In the genomic region with DNA sequence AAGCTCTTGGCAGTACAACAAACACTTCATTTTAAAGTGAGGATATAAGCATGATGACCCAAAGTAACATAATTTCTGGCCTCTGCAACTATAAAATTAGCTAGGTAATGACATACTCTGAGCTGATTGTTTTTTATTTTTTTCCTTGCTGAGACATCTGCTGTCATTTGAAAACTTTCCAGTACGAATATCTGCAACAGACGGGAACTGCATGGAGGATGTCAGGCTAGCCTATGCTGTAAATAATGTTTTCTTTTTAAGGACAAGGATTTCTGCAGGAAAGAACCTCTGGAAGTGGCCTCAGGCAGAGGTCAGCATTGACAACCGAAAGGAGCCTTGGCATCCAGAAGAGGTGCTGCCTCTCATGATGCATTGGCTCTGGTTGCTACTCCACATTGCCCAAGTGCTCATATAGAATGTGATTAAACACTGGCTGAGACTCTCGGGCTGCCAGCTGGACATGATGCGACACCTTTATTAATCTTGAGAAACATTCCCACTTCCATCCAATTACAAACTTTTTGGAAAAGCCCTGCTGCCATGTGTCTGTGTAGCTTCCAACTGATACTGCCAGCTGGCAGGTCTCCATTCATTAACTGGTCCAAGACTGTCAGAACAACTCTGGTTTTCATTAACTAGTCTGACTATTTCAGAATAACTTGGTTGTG, we compare ENCODE assay signal across 9 mouse cellular contexts.
DNase-seq lines count a peak whose midpoint lies in the region; ATAC-seq and TF ChIP-seq lines count a peak whose summit lies in the region.
"Had no signal": no experiment of that assay in that cellular context is flagged by ENCODE, and none has a peak within 500 bp of the region (broad histone marks: within the 10 kb centered on the region; RNA-seq: fewer than 3 reads in every experiment).

No protein-coding gene starts in this region.

- H3K27ac ChIP-seq in midbrain, postnatal 0 days (ENCODE audit: low read depth, low read length), result no peak overlapping the region
- no peak overlapping the region for H3K27ac ChIP-seq in midbrain, embryonic 11.5 days (ENCODE audit: low read depth, low read length)
- H3K27ac ChIP-seq: stomach, embryonic 15.5 days had no signal

- no peak overlapping the region for H3K9ac ChIP-seq in midbrain, postnatal 0 days (replicated peaks; ENCODE audit: low read length, poor library complexity, severe bottlenecking)
- no peak overlapping the region for H3K9ac ChIP-seq in midbrain, embryonic 11.5 days (ENCODE audit: low read length)
- H3K9ac ChIP-seq: stomach, embryonic 15.5 days had no signal

- WGBS in midbrain, postnatal 0 days, result 73% methylated on average over 5 of the region's 5 CpGs
- 86% methylated on average over 5 of the region's 5 CpGs for WGBS in midbrain, embryonic 11.5 days

- H3K4me2 ChIP-seq in midbrain, postnatal 0 days (ENCODE audit: low read depth, low read length, poor library complexity, severe bottlenecking), result no peak overlapping the region
- no peak overlapping the region for H3K4me2 ChIP-seq in midbrain, embryonic 11.5 days
- H3K4me2 ChIP-seq: stomach, embryonic 15.5 days had no signal

- no peaks in the 10 kb centered on the region for H3K4me1 ChIP-seq in midbrain, postnatal 0 days (ENCODE audit: insufficient read depth, low read length)
- H3K4me1 ChIP-seq in midbrain, embryonic 11.5 days (ENCODE audit: control insufficient read depth, insufficient read depth, low read length), result no peaks in the 10 kb centered on the region; the same call in 1 of the 2 replicates
- H3K4me1 ChIP-seq: stomach, embryonic 15.5 days had no signal

- H3K27me3 ChIP-seq in midbrain, postnatal 0 days (ENCODE audit: insufficient read depth, low read length), result no peaks in the 10 kb centered on the region
- H3K27me3 ChIP-seq in midbrain, embryonic 11.5 days (ENCODE audit: control insufficient read depth, insufficient read depth, low read length), result no peaks in the 10 kb centered on the region
- H3K27me3 ChIP-seq: stomach, embryonic 15.5 days had no signal

- no peak for ATAC-seq in midbrain, postnatal 0 days (ENCODE audit: low FRiP score)
- no peak for ATAC-seq in midbrain, embryonic 11.5 days (ENCODE audit: low FRiP score)

- H3K4me3 ChIP-seq in midbrain, postnatal 0 days (ENCODE audit: low read depth, low read length), result no peak overlapping the region
- no peak overlapping the region for H3K4me3 ChIP-seq in midbrain, embryonic 11.5 days (ENCODE audit: low read depth, low read length)
- H3K4me3 ChIP-seq: stomach, embryonic 15.5 days had no signal

- DNase-seq in midbrain, postnatal 0 days (ENCODE audit: low spot score), result peak; percentile 82
- DNase-seq in midbrain, embryonic 11.5 days (ENCODE audit: low spot score, missing footprints), result no peak
- DNase-seq in cerebellum, postnatal 10 days, result peak; percentile 89 to 91
- DNase-seq in heart, adult 9 months (ENCODE audit: low spot score in 2 of 2), result peak; percentile 20 to 40
- DNase-seq in right cerebral cortex, adult 2 months (ENCODE audit: low spot score in 2 of 2), result peak; percentile 4 to 32
- no peak for DNase-seq in urinary bladder, postnatal 25 days (ENCODE audit: low spot score)
- no peak for DNase-seq in adrenal gland, adult 2 months
- DNase-seq in kidney, adult 18-20 months, result no peak

- no peaks in the 10 kb centered on the region for H3K9me3 ChIP-seq in midbrain, postnatal 0 days (ENCODE audit: low read length)
- no peaks in the 10 kb centered on the region for H3K9me3 ChIP-seq in midbrain, embryonic 11.5 days (ENCODE audit: control insufficient read depth, low read length)
- H3K9me3 ChIP-seq: stomach, embryonic 15.5 days had no signal

- TF ChIP-seq CTCF in midbrain, postnatal 0 days (IDR thresholded peaks at IDR 0.05), result no peak

- H3K36me3 ChIP-seq in midbrain, postnatal 0 days (ENCODE audit: insufficient read depth, low read length), result no peaks in the 10 kb centered on the region
- no peaks in the 10 kb centered on the region for H3K36me3 ChIP-seq in midbrain, embryonic 11.5 days (ENCODE audit: control insufficient read depth, insufficient read depth, low read length)
- H3K36me3 ChIP-seq: stomach, embryonic 15.5 days had no signal

Comparison
In these comparisons a context has a peak if more than half of its experiments do, and no peak if none do; other contexts are left out.
1. DNase-seq: peak in midbrain, postnatal 0 days (single experiment), cerebellum, postnatal 10 days (2 of 2), heart, adult 9 months (2 of 2) and right cerebral cortex, adult 2 months (2 of 2); none in midbrain, embryonic 11.5 days (single experiment), urinary bladder, postnatal 25 days (single experiment), adrenal gland, adult 2 months (single experiment) and kidney, adult 18-20 months (single experiment).